Mouse (Mus musculus) limb, embryonic 10.5 days (tissue): Measurements from ENCODE around the gene Nav3. TPM values are rescaled to one million over a fixed set of nuclear protein-coding genes. Genes with fewer than 3 reads are reported as not detected.

Experiments used
- DNase-seq: peaks from one replicate; pipeline ENCODE4 v3.0.0-alpha.2; 2017; ENCODE audit warnings: low spot score
- H3K27ac ChIP-seq: fragments of 300-500 bp; sonication (generic); 2 replicates; pipeline ENCODE4 v1.5.1; 2016; ENCODE audit warnings: mild to moderate bottlenecking
- H3K27me3 ChIP-seq: fragments of 300-500 bp; sonication (generic); 2 replicates; pipeline ENCODE4 v1.6.1; 2016; ENCODE audit warnings: low read depth, mild to moderate bottlenecking; ENCODE audit not compliant: poor library complexity, severe bottlenecking
- H3K36me3 ChIP-seq: fragments of 300-500 bp; sonication (generic); 2 replicates; pipeline ENCODE4 v1.6.1; 2016; ENCODE audit warnings: mild to moderate bottlenecking, moderate library complexity
- H3K4me1 ChIP-seq: fragments of 300-500 bp; sonication (generic); 2 replicates; pipeline ENCODE4 v1.6.1; 2016
- H3K4me3 ChIP-seq: fragments of 300-500 bp; sonication (generic); 2 replicates; pipeline ENCODE4 v1.5.1; 2016; ENCODE audit warnings: mild to moderate bottlenecking, moderate library complexity
- H3K9me3 ChIP-seq: fragments of 300-500 bp; sonication (generic); replicated peaks from 2 replicates; pipeline ENCODE4 v1.6.1; 2016; ENCODE audit warnings: mild to moderate bottlenecking
- WGBS: fragments of 180-500 bp; shearing (Covaris S2); methylation state at CpG from one replicate; pipeline ENCODE4 v1.1.7; 2016; 5-methylcytosine and 5-hydroxymethylcytosine counted together
- polyA plus RNA-seq: library from polyadenylated mRNA; unstranded; fragments of >200 nt; fragmentation: Nextera tagmentation; extraction: Ambion mirVana; gene quantifications from 2 replicates; pipeline ENCODE4 v1.2.1, GENCODE M21; 2016

The Nav3 gene
- polyA plus RNA-seq, 1 experiment from 2014 or later: 0.93 TPM

GRCm38 (mm10) chr10:110329629-110330028 is 126.4 kb downstream of the Nav3 start:
- Histone ChIP-seq H3K36me3 (no peaks in the 10 kb centered on the region), H3K9me3 (no peaks in the 10 kb centered on the region), H3K27me3 (no peaks in the 10 kb centered on the region), H3K4me1 (no peaks in the 10 kb centered on the region), H3K27ac (no peak overlapping the region), H3K4me3 (no peak overlapping the region)
- DNase-seq: no peak
- WGBS: 83% methylated on average over 5 of the region's 5 CpGs

- 73% methylated on average over 6 of the region's 6 CpGs for WGBS
- Histone ChIP-seq H3K27ac (no peak overlapping the region), H3K27me3 (no peaks in the 10 kb centered on the region), H3K9me3 (no peaks in the 10 kb centered on the region), H3K4me1 (0 out of 2 replicates have a peak, but pooled peaks cover 3% of the 10 kb centered on the region), H3K4me3 (no peak overlapping the region), H3K36me3 (no peaks in the 10 kb centered on the region)
- no peak for DNase-seq
Measured at GRCm38 (mm10) chr10:110322082-110322632, 133.8 kb downstream of the Nav3 start.

- H3K4me1 ChIP-seq: 0 out of 2 replicates have a peak, but pooled peaks cover 2% of the 10 kb centered on the region
- H3K36me3 ChIP-seq: no peaks in the 10 kb centered on the region
- no peak overlapping the region for H3K27ac ChIP-seq
- WGBS: 74% methylated on average over 5 of the region's 5 CpGs
- no peaks in the 10 kb centered on the region for H3K27me3 ChIP-seq
- H3K4me3 ChIP-seq: no peak overlapping the region
- H3K9me3 ChIP-seq: no peaks in the 10 kb centered on the region
- DNase-seq: no peak
Measured at GRCm38 (mm10) chr10:110317275-110317674, 138.7 kb downstream of the Nav3 start.

GRCm38 (mm10) chr10:110314525-110314924 is 141.5 kb downstream of the Nav3 start:
- WGBS: 80% methylated on average over 5 of the region's 5 CpGs
- no peaks in the 10 kb centered on the region for H3K4me1 ChIP-seq
- DNase-seq: no peak
- H3K9me3 ChIP-seq: no peaks in the 10 kb centered on the region
- H3K36me3 ChIP-seq: no peaks in the 10 kb centered on the region
- H3K27me3 ChIP-seq: no peaks in the 10 kb centered on the region
- no peak overlapping the region for H3K4me3 ChIP-seq
- H3K27ac ChIP-seq: no peak overlapping the region

GRCm38 (mm10) chr10:110313959-110314358 is 142.0 kb downstream of the Nav3 start:
- no peak overlapping the region for H3K4me3 ChIP-seq
- H3K27me3 ChIP-seq: no peaks in the 10 kb centered on the region
- no peak overlapping the region for H3K27ac ChIP-seq
- no peaks in the 10 kb centered on the region for H3K4me1 ChIP-seq
- WGBS: 95% methylated on average over 7 of the region's 7 CpGs
- DNase-seq: no peak
- H3K36me3 ChIP-seq: no peaks in the 10 kb centered on the region
- H3K9me3 ChIP-seq: no peaks in the 10 kb centered on the region

- 91% methylated on average over 4 of the region's 4 CpGs for WGBS
- DNase-seq: no peak
- Histone ChIP-seq H3K4me3 (no peak overlapping the region), H3K27ac (no peak overlapping the region), H3K27me3 (no peaks in the 10 kb centered on the region), H3K9me3 (no peaks in the 10 kb centered on the region), H3K36me3 (no peaks in the 10 kb centered on the region), H3K4me1 (no peaks in the 10 kb centered on the region)
Measured at GRCm38 (mm10) chr10:110309511-110309910, 146.5 kb downstream of the Nav3 start.

GRCm38 (mm10) chr10:110305609-110306008 is 150.4 kb downstream of the Nav3 start:
- no peaks in the 10 kb centered on the region for H3K27me3 ChIP-seq
- no peak overlapping the region for H3K27ac ChIP-seq
- no peak overlapping the region for H3K4me3 ChIP-seq
- no peaks in the 10 kb centered on the region for H3K9me3 ChIP-seq
- DNase-seq: no peak
- H3K4me1 ChIP-seq: no peaks in the 10 kb centered on the region
- no peaks in the 10 kb centered on the region for H3K36me3 ChIP-seq
- 85% methylated on average over 5 of the region's 5 CpGs for WGBS

GRCm38 (mm10) chr10:110290016-110290623 is 165.9 kb downstream of the Nav3 start:
- H3K9me3 ChIP-seq: no peaks in the 10 kb centered on the region
- H3K36me3 ChIP-seq: no peaks in the 10 kb centered on the region
- WGBS: 92% methylated on average over 10 of the region's 10 CpGs
- no peak for DNase-seq
- H3K4me3 ChIP-seq: no peak overlapping the region
- no peaks in the 10 kb centered on the region for H3K27me3 ChIP-seq
- no peaks in the 10 kb centered on the region for H3K4me1 ChIP-seq
- no peak overlapping the region for H3K27ac ChIP-seq

- no peaks in the 10 kb centered on the region for H3K27me3 ChIP-seq
- H3K9me3 ChIP-seq: no peaks in the 10 kb centered on the region
- no peaks in the 10 kb centered on the region for H3K36me3 ChIP-seq
- no peaks in the 10 kb centered on the region for H3K4me1 ChIP-seq
- H3K4me3 ChIP-seq: no peak overlapping the region
- no peak for DNase-seq
- WGBS: 85% methylated on average over 3 of the region's 3 CpGs
- no peak overlapping the region for H3K27ac ChIP-seq
Measured at GRCm38 (mm10) chr10:110283879-110284278, 172.1 kb downstream of the Nav3 start.

GRCm38 (mm10) chr10:110272818-110273217 is 183.2 kb downstream of the Nav3 start:
- 90% methylated on average over 2 of the region's 2 CpGs for WGBS

GRCm38 (mm10) chr10:110270561-110270960 is 185.4 kb downstream of the Nav3 start:
- Histone ChIP-seq H3K4me3 (no peak overlapping the region), H3K36me3 (no peaks in the 10 kb centered on the region), H3K9me3 (no peaks in the 10 kb centered on the region), H3K4me1 (no peaks in the 10 kb centered on the region), H3K27ac (no peak overlapping the region), H3K27me3 (no peaks in the 10 kb centered on the region)
- DNase-seq: no peak
- 81% methylated on average over 1 of the region's 1 CpGs for WGBS

More at GRCm38 (mm10) chr10:110272818-110273217, 183.2 kb downstream of the Nav3 start:
- no peak for DNase-seq
- no peak overlapping the region for H3K27ac ChIP-seq
- no peaks in the 10 kb centered on the region for H3K36me3 ChIP-seq
- no peaks in the 10 kb centered on the region for H3K9me3 ChIP-seq
- no peaks in the 10 kb centered on the region for H3K27me3 ChIP-seq
- no peaks in the 10 kb centered on the region for H3K4me1 ChIP-seq
- H3K4me3 ChIP-seq: no peak overlapping the region

- H3K36me3 ChIP-seq: no peaks in the 10 kb centered on the region
- DNase-seq: no peak
- WGBS: 95% methylated on average over 3 of the region's 3 CpGs
- no peaks in the 10 kb centered on the region for H3K27me3 ChIP-seq
- no peak overlapping the region for H3K4me3 ChIP-seq
- no peak overlapping the region for H3K27ac ChIP-seq
- no peaks in the 10 kb centered on the region for H3K4me1 ChIP-seq
- H3K9me3 ChIP-seq: no peaks in the 10 kb centered on the region
Measured at GRCm38 (mm10) chr10:110242128-110242561, 213.9 kb downstream of the Nav3 start.

GRCm38 (mm10) chr10:110240667-110241066 is 215.3 kb downstream of the Nav3 start:
- 85% methylated on average over 3 of the region's 3 CpGs for WGBS

More at GRCm38 (mm10) chr10:110240667-110241066, 215.3 kb downstream of the Nav3 start:
- Histone ChIP-seq H3K27ac (no peak overlapping the region), H3K36me3 (no peaks in the 10 kb centered on the region), H3K9me3 (no peaks in the 10 kb centered on the region), H3K4me1 (no peaks in the 10 kb centered on the region), H3K4me3 (no peak overlapping the region), H3K27me3 (no peaks in the 10 kb centered on the region)
- DNase-seq: no peak
